Mouse (Mus musculus) lung, postnatal 0 days (tissue): ENCODE results near the gene Fto. TPM values are rescaled to one million over a fixed set of nuclear protein-coding genes. Genes with fewer than 3 reads are reported as not detected.

Experiments
- ATAC-seq: fragments of 200-750 bp; cut with Nextera tagmentation; 2 replicates; pipeline ENCODE4 v1.8.0; 2017; ENCODE audit warnings: moderate library complexity
- DNase-seq: peaks from one replicate; pipeline ENCODE4 v3.0.0-alpha.2; 2016; ENCODE audit warnings: low spot score
- H3K27ac ChIP-seq: fragments of 300-500 bp; sonication (generic); 2 replicates; pipeline ENCODE4 v1.5.1; 2014; ENCODE audit warnings: antibody characterized with exemption, mild to moderate bottlenecking, low read length, mixed read lengths
- H3K27me3 ChIP-seq: fragments of 300-500 bp; sonication (generic); replicated peaks from 2 replicates; pipeline ENCODE4 v1.6.1; 2014; ENCODE audit warnings: low read length, mixed read lengths; ENCODE audit not compliant: insufficient read depth
- H3K36me3 ChIP-seq: fragments of 300-500 bp; sonication (generic); 2 replicates; pipeline ENCODE4 v1.6.1; 2014; ENCODE audit warnings: low read length, mixed read lengths; ENCODE audit not compliant: insufficient read depth
- H3K4me1 ChIP-seq: fragments of 300-500 bp; sonication (generic); 2 replicates; pipeline ENCODE4 v1.6.1; 2014; ENCODE audit warnings: antibody characterized with exemption, low read depth, low read length, mixed read lengths; ENCODE audit not compliant: insufficient read depth
- H3K4me2 ChIP-seq: fragments of 300-500 bp; sonication (generic); replicated peaks from 2 replicates; pipeline ENCODE4 v1.6.1; 2014; ENCODE audit warnings: low read depth, mild to moderate bottlenecking, low read length, moderate library complexity, mixed read lengths
- H3K4me3 ChIP-seq: fragments of 300-500 bp; sonication (generic); 2 replicates; pipeline ENCODE4 v1.5.1; 2014; ENCODE audit warnings: low read depth, low read length
- H3K9ac ChIP-seq: fragments of 300-500 bp; sonication (generic); replicated peaks from 2 replicates; pipeline ENCODE4 v1.6.1; 2014; ENCODE audit warnings: low read depth, mild to moderate bottlenecking
- H3K9me3 ChIP-seq: fragments of 300-500 bp; sonication (generic); 2 replicates; pipeline ENCODE4 v1.6.1; 2016; ENCODE audit warnings: low read length, mixed read lengths
- CTCF ChIP-seq: IDR thresholded peaks from 2 replicates; pipeline ENCODE4 v1.5.1; 2016; ENCODE audit warnings: antibody characterized with exemption, mild to moderate bottlenecking
- EP300 ChIP-seq: IDR thresholded peaks from 2 replicates; pipeline ENCODE4 v1.6.1; 2016; ENCODE audit warnings: antibody characterized with exemption, mild to moderate bottlenecking, control low read depth
- WGBS: fragments of 180-500 bp; shearing (Covaris S2); extraction: QIAGEN DNeasy Blood & Tissue Kit; methylation state at CpG from one replicate; pipeline ENCODE4 v1.1.7; 2014; 5-methylcytosine and 5-hydroxymethylcytosine counted together
- polyA plus RNA-seq: library from polyadenylated mRNA; unstranded; fragments of >200 nt; fragmentation: Nextera tagmentation; extraction: Ambion mirVana; gene quantifications from 2 replicates; pipeline ENCODE4 v1.2.1, GENCODE M21; 2015

The Fto gene
- polyA plus RNA-seq, 1 experiment from 2014 or later = 29.8 TPM

GRCm38 (mm10) chr8:91615781-91616683 lies 302.7 kb downstream of the Fto start:
- DNase-seq = no peak
- no peaks in the 10 kb centered on the region for H3K9me3 ChIP-seq
- no peak overlapping the region for H3K4me2 ChIP-seq
- no peak overlapping the region for H3K4me3 ChIP-seq
- no peaks in the 10 kb centered on the region for H3K36me3 ChIP-seq
- 78% methylated on average over 11 of the region's 11 CpGs for WGBS
- H3K27ac ChIP-seq = no peak overlapping the region
- no peak overlapping the region for H3K9ac ChIP-seq
- TF ChIP-seq EP300 (no peak), CTCF (peak; percentile 20; the same call in 1 of the 2 replicates)
- H3K27me3 ChIP-seq = no peaks in the 10 kb centered on the region
- no peaks in the 10 kb centered on the region for H3K4me1 ChIP-seq
- ATAC-seq = no peak

DNA sequence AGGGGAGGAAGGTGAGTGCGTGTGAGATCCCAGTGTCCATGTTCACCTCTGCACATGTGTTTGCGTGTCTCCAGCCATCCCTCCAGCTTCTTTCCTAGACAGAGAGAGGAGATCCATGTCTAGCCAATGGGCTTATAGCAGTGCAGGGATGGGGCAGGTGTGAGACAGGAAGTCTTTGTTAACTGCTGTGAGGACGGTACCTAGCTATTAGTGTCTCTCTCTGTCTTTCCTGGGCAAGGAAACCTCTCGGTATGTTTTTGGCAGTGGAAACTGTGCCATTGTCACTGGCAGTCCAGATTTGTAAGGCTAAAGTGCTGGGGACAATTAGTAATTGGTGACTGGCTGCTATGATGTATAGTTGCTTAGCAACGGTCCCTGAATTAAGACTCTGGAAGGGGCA lies 304.4 kb downstream of the Fto start:
- TF ChIP-seq EP300 (no peak), CTCF (no peak)
- Histone ChIP-seq H3K27me3 (no peaks in the 10 kb centered on the region), H3K9ac (no peak overlapping the region), H3K36me3 (no peaks in the 10 kb centered on the region), H3K4me2 (no peak overlapping the region), H3K4me1 (no peaks in the 10 kb centered on the region), H3K27ac (no peak overlapping the region), H3K4me3 (no peak overlapping the region), H3K9me3 (no peaks in the 10 kb centered on the region)
- DNase-seq = no peak
- 77% methylated on average over 5 of the region's 5 CpGs for WGBS
- no peak for ATAC-seq

DNA sequence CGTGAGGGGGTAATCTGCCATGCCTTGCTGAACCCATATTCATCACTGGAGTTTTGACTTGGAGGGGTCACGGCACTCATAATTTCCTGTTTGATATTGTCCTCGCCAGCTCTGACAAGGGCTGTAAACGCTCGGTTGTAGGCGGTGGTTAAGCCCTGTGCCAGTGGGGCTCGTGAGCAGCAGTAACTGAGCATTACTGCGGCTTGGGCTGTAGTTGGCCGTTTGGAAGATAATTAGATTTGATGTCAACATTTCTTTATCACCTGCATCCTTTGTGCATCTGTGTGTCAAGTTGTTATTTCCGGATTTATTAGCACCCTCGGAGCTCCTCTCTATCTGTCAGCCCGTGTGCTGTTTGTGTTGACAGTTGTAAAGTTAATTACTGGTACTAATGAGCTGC lies 309.4 kb downstream of the Fto start:
- H3K4me3 ChIP-seq = no peak overlapping the region
- DNase-seq = no peak
- H3K27ac ChIP-seq = no peak overlapping the region
- no peak for ATAC-seq
- TF ChIP-seq EP300 (no peak), CTCF (no peak)
- WGBS = 46% methylated on average over 12 of the region's 12 CpGs
- no peaks in the 10 kb centered on the region for H3K27me3 ChIP-seq
- no peak overlapping the region for H3K9ac ChIP-seq
- H3K4me1 ChIP-seq = no peaks in the 10 kb centered on the region
- H3K4me2 ChIP-seq = no peak overlapping the region
- no peaks in the 10 kb centered on the region for H3K9me3 ChIP-seq
- no peaks in the 10 kb centered on the region for H3K36me3 ChIP-seq

DNA sequence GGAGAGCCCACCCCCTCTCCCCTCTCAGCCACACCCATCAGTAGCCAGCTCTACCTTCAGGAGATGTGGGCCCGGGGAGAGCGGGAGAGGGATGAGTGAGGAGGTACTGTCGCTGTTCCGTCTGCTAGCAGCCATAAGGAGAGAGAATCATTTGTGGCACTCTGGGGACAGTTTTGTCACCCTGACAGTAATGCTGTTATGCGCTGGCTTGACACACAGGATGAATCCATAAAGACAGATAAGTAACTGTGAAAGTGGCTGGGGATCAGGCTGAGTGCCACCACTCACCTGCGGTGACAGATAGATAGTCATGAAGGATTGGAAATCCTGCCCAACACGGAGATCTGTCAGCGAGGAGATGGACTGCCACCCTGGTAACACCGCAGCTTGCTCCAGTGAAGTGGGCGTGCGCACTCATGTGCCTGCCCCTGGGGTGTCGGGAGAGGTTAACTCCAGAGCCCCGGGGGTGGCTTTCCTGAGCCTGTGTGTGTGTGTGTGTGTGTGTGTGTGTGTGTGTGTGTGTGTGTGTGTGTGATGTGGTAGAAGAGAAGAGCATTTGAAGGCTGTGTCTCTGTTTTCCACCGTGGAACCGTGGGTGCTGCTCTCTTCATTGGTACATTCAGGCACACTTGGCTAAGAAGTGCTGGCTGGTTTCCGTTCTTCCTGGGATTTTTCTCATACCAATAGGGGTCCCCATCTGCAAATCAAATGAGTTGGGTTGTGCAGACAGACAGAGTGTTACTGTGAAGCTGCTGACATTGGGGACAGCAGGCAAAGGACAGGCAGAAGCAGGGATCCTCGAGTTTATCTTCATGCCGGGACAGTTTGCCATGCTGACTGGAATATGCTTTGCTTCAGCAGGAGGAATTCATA lies 312.6 kb downstream of the Fto start:
- H3K4me3 ChIP-seq = no peak overlapping the region
- no peaks in the 10 kb centered on the region for H3K27me3 ChIP-seq
- ATAC-seq = no peak
- no peak overlapping the region for H3K9ac ChIP-seq
- WGBS = 45% methylated on average over 18 of the region's 18 CpGs
- TF ChIP-seq CTCF (no peak), EP300 (no peak)
- no peaks in the 10 kb centered on the region for H3K36me3 ChIP-seq
- H3K4me2 ChIP-seq = no peak overlapping the region
- H3K4me1 ChIP-seq = no peaks in the 10 kb centered on the region; the same call in 1 of the 2 replicates
- no peaks in the 10 kb centered on the region for H3K9me3 ChIP-seq
- no peak for DNase-seq
- H3K27ac ChIP-seq = no peak overlapping the region

- no peak overlapping the region for H3K4me3 ChIP-seq
- WGBS = 46% methylated on average over 14 of the region's 14 CpGs
- no peak for TF ChIP-seq CTCF
- TF ChIP-seq EP300 = no peak
- peak overlapping the region; percentile 3; the same call in 1 of the 2 replicates for H3K4me2 ChIP-seq
- no peaks in the 10 kb centered on the region for H3K36me3 ChIP-seq
- no peak overlapping the region for H3K27ac ChIP-seq
- H3K27me3 ChIP-seq = no peaks in the 10 kb centered on the region
- H3K9me3 ChIP-seq = no peaks in the 10 kb centered on the region
- H3K4me1 ChIP-seq = no peaks in the 10 kb centered on the region; the same call in 1 of the 2 replicates
- ATAC-seq (peak; percentile 52), DNase-seq (no peak)
- H3K9ac ChIP-seq = no peak overlapping the region
Observed at GRCm38 (mm10) chr8:91629594-91629993, 316.3 kb downstream of the Fto start.
